Mouse (Mus musculus): ENCODE measurements at regions not wholly inside any gene's neighbourhood (a gene's known extent, or its start where the extent isn't known, plus 50 kb on each side); places are given as distances from the start of the nearest gene placed in this dataset.

GRCm38 (mm10) chr8:23504704-23505103 lies 1093.5 kb downstream of the Mrps31 start:
- Histone ChIP-seq H3K4me3 (peak overlapping the region; percentile 0; the same call in 1 of the 2 replicates), H3K27me3 (replicated peaks) (no peaks in the 10 kb centered on the region), H3K9ac (peak overlapping the region; percentile 0; the same call in 1 of the 2 replicates), H3K4me2 (peak overlapping the region; percentile 42), H3K27ac (replicated peaks) (no peak overlapping the region), H3K36me3 (no peaks in the 10 kb centered on the region), H3K9me3 (no peaks in the 10 kb centered on the region), H3K4me1 (peaks cover 37% of the 10 kb centered on the region)
- WGBS: 45% methylated on average over 10 of the region's 10 CpGs
- no peak for ATAC-seq (ENCODE audit: extremely low read depth, insufficient number of reproducible peaks, low FRiP score, low TSS enrichment)

- ATAC-seq (ENCODE audit: extremely low read depth, insufficient number of reproducible peaks, low FRiP score, low TSS enrichment): no peak
- 71% methylated on average over 9 of the region's 9 CpGs for WGBS
- no peak overlapping the region for H3K4me3 ChIP-seq
- H3K4me2 ChIP-seq: no peak overlapping the region
- H3K4me1 ChIP-seq: peaks cover 42% of the 10 kb centered on the region
- H3K9ac ChIP-seq: no peak overlapping the region
- H3K36me3 ChIP-seq: no peaks in the 10 kb centered on the region
- no peaks in the 10 kb centered on the region for H3K27me3 ChIP-seq (replicated peaks)
- no peak overlapping the region for H3K27ac ChIP-seq (replicated peaks)
- no peaks in the 10 kb centered on the region for H3K9me3 ChIP-seq
These were observed 1094.1 kb downstream of the Mrps31 start for GRCm38 (mm10) chr8:23505216-23505615.

- Histone ChIP-seq H3K27ac (replicated peaks) (no peak overlapping the region), H3K27me3 (replicated peaks) (no peaks in the 10 kb centered on the region), H3K4me3 (no peak overlapping the region), H3K4me1 (peaks cover 48% of the 10 kb centered on the region), H3K9ac (no peak overlapping the region), H3K4me2 (no peak overlapping the region), H3K9me3 (no peaks in the 10 kb centered on the region), H3K36me3 (no peaks in the 10 kb centered on the region)
- WGBS: 82% methylated on average over 4 of the region's 4 CpGs
- ATAC-seq (ENCODE audit: extremely low read depth, insufficient number of reproducible peaks, low FRiP score, low TSS enrichment): no peak
These were observed 1094.8 kb downstream of the Mrps31 start for GRCm38 (mm10) chr8:23505966-23506365.

- H3K4me2 ChIP-seq: no peak overlapping the region
- 0 out of 2 replicates have a peak overlapping the region, but pooled peaks have one; percentile 5 for H3K9ac ChIP-seq
- 24% methylated on average over 4 of the region's 4 CpGs for WGBS
- H3K27ac ChIP-seq (replicated peaks): peak overlapping the region; percentile 80
- H3K4me3 ChIP-seq: no peak overlapping the region
- no peak for ATAC-seq (ENCODE audit: extremely low read depth, insufficient number of reproducible peaks, low FRiP score, low TSS enrichment)
- H3K36me3 ChIP-seq: no peaks in the 10 kb centered on the region
- H3K27me3 ChIP-seq (replicated peaks): no peaks in the 10 kb centered on the region
- H3K4me1 ChIP-seq: peaks cover 54% of the 10 kb centered on the region
- no peaks in the 10 kb centered on the region for H3K9me3 ChIP-seq
These were observed 1096.5 kb downstream of the Mrps31 start for GRCm38 (mm10) chr8:23507661-23508060.

- no peak overlapping the region for H3K4me3 ChIP-seq
- H3K9me3 ChIP-seq: no peaks in the 10 kb centered on the region
- peaks cover 47% of the 10 kb centered on the region for H3K4me1 ChIP-seq
- H3K4me2 ChIP-seq: no peak overlapping the region
- H3K9ac ChIP-seq: no peak overlapping the region
- no peaks in the 10 kb centered on the region for H3K36me3 ChIP-seq
- WGBS: 58% methylated on average over 5 of the region's 5 CpGs
- ATAC-seq (ENCODE audit: extremely low read depth, insufficient number of reproducible peaks, low FRiP score, low TSS enrichment): no peak
- H3K27me3 ChIP-seq (replicated peaks): no peaks in the 10 kb centered on the region
- H3K27ac ChIP-seq (replicated peaks): peak overlapping the region; percentile 36; the same call in 1 of the 2 replicates
These were observed 1098.9 kb downstream of the Mrps31 start for GRCm38 (mm10) chr8:23510076-23510475.

- Histone ChIP-seq H3K27ac (replicated peaks) (peak overlapping the region; percentile 36), H3K4me2 (no peak overlapping the region)
- 35% methylated on average over 5 of the region's 5 CpGs for WGBS
These were observed 1099.4 kb downstream of the Mrps31 start for GRCm38 (mm10) chr8:23510561-23510960.

GRCm38 (mm10) chr8:23511264-23511663 lies 1100.1 kb downstream of the Mrps31 start:
- Histone ChIP-seq H3K27me3 (replicated peaks) (no peaks in the 10 kb centered on the region), H3K27ac (replicated peaks) (no peak overlapping the region), H3K4me2 (no peak overlapping the region), H3K4me3 (no peak overlapping the region), H3K9me3 (no peaks in the 10 kb centered on the region), H3K36me3 (no peaks in the 10 kb centered on the region), H3K4me1 (peaks cover 42% of the 10 kb centered on the region), H3K9ac (no peak overlapping the region)
- no peak for ATAC-seq (ENCODE audit: extremely low read depth, insufficient number of reproducible peaks, low FRiP score, low TSS enrichment)
- WGBS: 62% methylated on average over 1 of the region's 1 CpGs

More at GRCm38 (mm10) chr8:23510561-23510960, 1099.4 kb downstream of the Mrps31 start:
- peaks cover 42% of the 10 kb centered on the region for H3K4me1 ChIP-seq
- H3K36me3 ChIP-seq: no peaks in the 10 kb centered on the region
- H3K27me3 ChIP-seq (replicated peaks): no peaks in the 10 kb centered on the region
- no peak overlapping the region for H3K9ac ChIP-seq
- H3K4me3 ChIP-seq: no peak overlapping the region
- no peak for ATAC-seq (ENCODE audit: extremely low read depth, insufficient number of reproducible peaks, low FRiP score, low TSS enrichment)
- H3K9me3 ChIP-seq: no peaks in the 10 kb centered on the region

GRCm38 (mm10) chr8:23511792-23512191 lies 1100.6 kb downstream of the Mrps31 start:
- no peaks in the 10 kb centered on the region for H3K36me3 ChIP-seq
- H3K9ac ChIP-seq: no peak overlapping the region
- peaks cover 38% of the 10 kb centered on the region for H3K4me1 ChIP-seq
- no peak overlapping the region for H3K4me3 ChIP-seq
- no peak for ATAC-seq (ENCODE audit: extremely low read depth, insufficient number of reproducible peaks, low FRiP score, low TSS enrichment)
- H3K9me3 ChIP-seq: no peaks in the 10 kb centered on the region
- no peaks in the 10 kb centered on the region for H3K27me3 ChIP-seq (replicated peaks)
- H3K4me2 ChIP-seq: no peak overlapping the region
- 89% methylated on average over 6 of the region's 6 CpGs for WGBS
- H3K27ac ChIP-seq (replicated peaks): no peak overlapping the region

- Histone ChIP-seq H3K9me3 (no peaks in the 10 kb centered on the region), H3K27me3 (replicated peaks) (no peaks in the 10 kb centered on the region), H3K36me3 (no peaks in the 10 kb centered on the region), H3K27ac (replicated peaks) (no peak overlapping the region), H3K9ac (no peak overlapping the region), H3K4me3 (no peak overlapping the region), H3K4me1 (0 out of 2 replicates have a peak, but pooled peaks cover 2% of the 10 kb centered on the region), H3K4me2 (no peak overlapping the region)
- ATAC-seq (ENCODE audit: extremely low read depth, insufficient number of reproducible peaks, low FRiP score, low TSS enrichment): no peak
- WGBS: 58% methylated on average over 2 of the region's 2 CpGs
These were observed 1105.3 kb downstream of the Mrps31 start for GRCm38 (mm10) chr8:23516469-23516868.

GRCm38 (mm10) chr8:23531551-23532142 lies 1120.5 kb downstream of the Mrps31 start:
- Histone ChIP-seq H3K27me3 (replicated peaks) (no peaks in the 10 kb centered on the region), H3K9ac (no peak overlapping the region), H3K4me3 (no peak overlapping the region), H3K4me1 (peaks cover 13% of the 10 kb centered on the region; the same call in 1 of the 2 replicates), H3K9me3 (no peaks in the 10 kb centered on the region), H3K36me3 (no peaks in the 10 kb centered on the region), H3K4me2 (no peak overlapping the region), H3K27ac (replicated peaks) (no peak overlapping the region)
- no peak for ATAC-seq (ENCODE audit: extremely low read depth, insufficient number of reproducible peaks, low FRiP score, low TSS enrichment)
- 45% methylated on average over 10 of the region's 10 CpGs for WGBS

GRCm38 (mm10) chr8:23537681-23538359 lies 1126.7 kb downstream of the Mrps31 start:
- no peaks in the 10 kb centered on the region for H3K36me3 ChIP-seq
- H3K27me3 ChIP-seq (replicated peaks): no peaks in the 10 kb centered on the region
- no peak overlapping the region for H3K27ac ChIP-seq (replicated peaks)
- no peak overlapping the region for H3K4me3 ChIP-seq
- no peaks in the 10 kb centered on the region for H3K9me3 ChIP-seq
- H3K4me2 ChIP-seq: no peak overlapping the region
- ATAC-seq (ENCODE audit: extremely low read depth, insufficient number of reproducible peaks, low FRiP score, low TSS enrichment): no peak
- H3K9ac ChIP-seq: no peak overlapping the region
- H3K4me1 ChIP-seq: peaks cover 33% of the 10 kb centered on the region
- 71% methylated on average over 7 of the region's 7 CpGs for WGBS

All from heart, embryonic 13.5 days (tissue).